Mouse (Mus musculus) splenic B cell, adult 2 months (primary cell): ENCODE data around the gene Arhgef3.

Experiments
- DNase-seq: peaks from one replicate; pipeline ENCODE4 v3.0.0-alpha.2; 2011; ENCODE audit warnings: low read depth, low spot score
- H3K27me3 ChIP-seq: 2 replicates; pipeline ENCODE4 v1.6.1; 2012; ENCODE audit warnings: mild to moderate bottlenecking, low read length, moderate library complexity, mixed read lengths; ENCODE audit not compliant: control insufficient read depth, poor library complexity, insufficient read depth, severe bottlenecking
- H3K36me3 ChIP-seq: 2 replicates; pipeline ENCODE4 v1.6.1; 2012; ENCODE audit warnings: mild to moderate bottlenecking, low read length, moderate library complexity, mixed read lengths; ENCODE audit not compliant: control insufficient read depth, poor library complexity, insufficient read depth, severe bottlenecking

Arhgef3 gene

DNA sequence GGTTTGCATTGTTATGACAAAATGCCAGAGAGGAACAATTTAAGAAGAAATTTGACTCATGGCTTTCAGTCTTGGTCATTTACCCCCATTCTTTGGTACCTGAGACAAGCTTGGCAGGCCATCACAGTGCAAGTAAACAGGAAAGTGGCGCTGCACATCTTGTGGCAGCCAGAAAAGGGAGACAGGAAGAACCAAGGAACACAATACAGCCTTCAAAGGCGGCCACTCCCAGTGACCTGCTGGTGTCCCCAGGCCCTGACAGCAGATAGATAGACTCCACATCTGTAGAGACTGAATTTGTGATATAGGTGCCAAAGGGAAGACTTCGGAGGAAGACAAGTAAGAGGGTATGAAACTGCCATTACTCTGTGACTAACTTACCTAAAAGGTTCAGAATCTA, 293.5 kb downstream of the Arhgef3 start:
- no peaks in the 10 kb centered on the region for H3K27me3 ChIP-seq
- no peak for DNase-seq
- H3K36me3 ChIP-seq: peaks cover 2% of the 10 kb centered on the region; the same call in 1 of the 2 replicates

DNA sequence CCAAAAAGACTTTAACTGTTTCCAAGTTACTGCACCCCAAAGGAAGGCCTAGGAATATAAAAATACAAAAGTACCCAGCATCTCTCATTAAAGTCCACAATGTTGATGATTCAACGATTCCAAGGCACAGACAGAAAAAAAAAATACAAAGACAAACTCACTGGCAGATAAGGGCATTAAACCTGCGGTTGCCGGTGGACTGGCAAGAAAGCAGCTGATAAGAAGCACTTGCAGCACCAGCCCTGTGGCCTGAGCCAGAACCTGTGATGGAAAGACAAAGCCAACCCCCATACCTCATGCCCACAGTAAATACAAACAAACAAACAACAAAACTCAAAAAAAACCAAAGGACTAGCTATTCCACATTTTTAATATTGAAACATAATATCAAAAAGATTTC, 295.0 kb downstream of the Arhgef3 start:
- Histone ChIP-seq H3K27me3 (no peaks in the 10 kb centered on the region), H3K36me3 (no peaks in the 10 kb centered on the region)
- DNase-seq: no peak

DNA sequence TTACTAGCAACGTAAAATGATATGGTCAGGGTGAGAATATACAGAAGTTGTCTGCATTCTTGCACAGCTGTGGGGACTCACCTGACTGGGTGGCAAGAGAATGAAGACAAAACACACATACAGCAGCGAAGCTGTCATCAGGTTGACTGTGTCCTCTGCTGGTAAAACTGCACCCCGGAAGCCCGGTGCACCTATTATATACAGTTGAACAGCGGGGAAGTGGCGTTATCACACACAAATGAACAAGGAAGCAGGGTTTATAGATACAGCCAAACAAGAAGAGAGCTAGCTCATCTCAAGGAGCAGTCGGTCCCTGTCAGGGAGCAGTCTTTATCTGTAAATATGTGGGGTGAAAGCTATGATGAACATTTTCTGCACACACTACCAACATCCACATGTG, 296.8 kb downstream of the Arhgef3 start:
- H3K36me3 ChIP-seq: no peaks in the 10 kb centered on the region
- peak; percentile 33 for DNase-seq
- no peaks in the 10 kb centered on the region for H3K27me3 ChIP-seq

GRCm38 (mm10) chr14:27412699-27413098, 298.0 kb downstream of the Arhgef3 start:
- Histone ChIP-seq H3K27me3 (no peaks in the 10 kb centered on the region), H3K36me3 (no peaks in the 10 kb centered on the region)
- peak; percentile 60 for DNase-seq

DNA sequence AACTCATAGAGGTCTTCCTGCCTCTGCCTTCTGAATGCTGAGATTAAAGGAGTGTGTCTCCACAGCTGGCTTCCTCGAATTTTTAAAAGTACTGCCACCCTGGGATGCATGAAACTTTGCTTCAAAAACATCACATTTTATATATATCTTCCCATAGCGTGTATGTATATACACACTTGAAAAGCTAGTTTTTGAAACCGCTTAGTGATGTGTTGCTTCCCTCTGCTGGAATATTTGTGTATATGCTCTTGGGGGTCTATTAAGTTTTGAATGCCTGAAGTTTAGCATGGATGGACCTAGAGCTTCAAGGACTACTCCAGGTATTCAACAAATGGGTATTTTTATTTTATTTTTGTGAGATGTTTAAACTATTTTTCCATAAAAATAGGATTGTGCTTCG, 299.3 kb downstream of the Arhgef3 start:
- no peaks in the 10 kb centered on the region for H3K27me3 ChIP-seq
- H3K36me3 ChIP-seq: no peaks in the 10 kb centered on the region
- peak; percentile 83 for DNase-seq

GRCm38 (mm10) chr14:27420816-27421215, 306.1 kb downstream of the Arhgef3 start:
- DNase-seq: no peak
- no peaks in the 10 kb centered on the region for H3K36me3 ChIP-seq
- H3K27me3 ChIP-seq: no peaks in the 10 kb centered on the region

DNA sequence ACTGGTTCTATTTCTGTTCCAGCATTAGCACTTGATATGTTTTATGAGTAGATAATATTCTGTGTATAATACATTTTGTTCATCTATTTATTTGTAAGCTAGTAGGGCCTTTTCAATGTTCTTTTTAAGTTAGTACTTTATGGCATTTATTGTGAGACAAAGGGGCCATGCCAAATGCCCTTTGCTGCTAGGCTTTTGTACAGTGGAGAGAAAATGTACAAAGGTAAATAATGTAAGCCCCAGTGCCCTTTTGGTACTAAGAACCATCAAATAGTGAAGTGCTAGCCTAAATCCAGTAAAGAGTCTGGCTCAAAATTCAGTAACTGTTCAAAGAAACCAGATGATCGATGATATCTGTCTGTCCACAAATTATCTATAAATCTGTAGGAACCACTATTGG, 307.6 kb downstream of the Arhgef3 start:
- Histone ChIP-seq H3K36me3 (no peaks in the 10 kb centered on the region), H3K27me3 (no peaks in the 10 kb centered on the region)
- no peak for DNase-seq

- peak; percentile 95 for DNase-seq
- no peaks in the 10 kb centered on the region for H3K36me3 ChIP-seq
- H3K27me3 ChIP-seq: no peaks in the 10 kb centered on the region
Observed at GRCm38 (mm10) chr14:27428573-27428972, 313.9 kb downstream of the Arhgef3 start, which contains the start of gene Fam208a. Gene Fam208a (plus strand): TSS chr14:27428834.

GRCm38 (mm10) chr14:27428973-27429711, 314.4 kb downstream of the Arhgef3 start:
- H3K27me3 ChIP-seq: no peaks in the 10 kb centered on the region
- peak; percentile 81 for DNase-seq
- no peaks in the 10 kb centered on the region for H3K36me3 ChIP-seq

- no peak for DNase-seq
- Histone ChIP-seq H3K36me3 (no peaks in the 10 kb centered on the region), H3K27me3 (no peaks in the 10 kb centered on the region)
Observed at GRCm38 (mm10) chr14:27430280-27430679, 315.6 kb downstream of the Arhgef3 start.

- no peak for DNase-seq
- H3K27me3 ChIP-seq: no peaks in the 10 kb centered on the region
- no peaks in the 10 kb centered on the region for H3K36me3 ChIP-seq
Observed at GRCm38 (mm10) chr14:27432064-27432463, 317.4 kb downstream of the Arhgef3 start.

GRCm38 (mm10) chr14:27436116-27436515, 321.4 kb downstream of the Arhgef3 start:
- Histone ChIP-seq H3K27me3 (no peaks in the 10 kb centered on the region), H3K36me3 (peaks cover 1% of the 10 kb centered on the region; the same call in 1 of the 2 replicates)
- DNase-seq: no peak

GRCm38 (mm10) chr14:27436826-27437225, 322.1 kb downstream of the Arhgef3 start:
- Histone ChIP-seq H3K36me3 (peaks cover 1% of the 10 kb centered on the region; the same call in 1 of the 2 replicates), H3K27me3 (no peaks in the 10 kb centered on the region)
- no peak for DNase-seq

GRCm38 (mm10) chr14:27440921-27441320, 326.2 kb downstream of the Arhgef3 start:
- DNase-seq: peak; percentile 64
- H3K36me3 ChIP-seq: peaks cover 7% of the 10 kb centered on the region
- H3K27me3 ChIP-seq: no peaks in the 10 kb centered on the region

DNA sequence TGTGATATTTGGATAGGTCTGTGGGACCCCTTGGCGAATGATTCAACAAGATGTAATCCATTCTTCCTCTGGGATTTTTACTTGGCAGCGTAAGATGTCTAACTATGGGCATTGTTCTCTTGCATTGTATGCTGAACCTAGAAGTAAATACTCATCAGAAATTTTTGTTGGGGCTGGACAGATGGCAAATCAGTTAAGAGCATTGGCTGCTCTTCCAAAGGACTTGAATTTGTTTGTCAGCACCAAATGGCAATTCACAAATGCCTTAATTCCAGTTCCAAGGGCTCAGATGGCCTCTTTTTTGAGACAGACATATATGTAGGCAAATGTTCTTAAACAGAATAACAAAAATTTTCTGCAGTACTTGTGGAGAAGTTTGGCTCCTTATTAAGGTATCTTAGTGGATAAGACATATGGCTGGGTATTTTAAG, 330.2 kb downstream of the Arhgef3 start:
- no peak for DNase-seq
- Histone ChIP-seq H3K27me3 (no peaks in the 10 kb centered on the region), H3K36me3 (peaks cover 12% of the 10 kb centered on the region)

GRCm38 (mm10) chr14:27446963-27447362, 332.3 kb downstream of the Arhgef3 start:
- Histone ChIP-seq H3K36me3 (peaks cover 10% of the 10 kb centered on the region), H3K27me3 (no peaks in the 10 kb centered on the region)
- DNase-seq: no peak
